Mouse (Mus musculus): ENCODE measurements around the gene Dqx1.

Dqx1 gene

GRCm38 (mm10) chr6:83057790-83058189 is at the start of gene Dqx1:
Gene Dqx1, plus strand, starts transcription at chr6:83057844.
- in situ Hi-C loops (cut with MboI, MseI): no loop called here

- in situ Hi-C loops (cut with MboI, MseI): loop anchor here (5.0 to 25.0 kb wide), 2 partner anchors 39 to 979 kb away; no protein-coding TSS in a partner anchor
Measured at GRCm38 (mm10) chr6:83008659-83009058, 49.0 kb upstream of the Dqx1 start.

- in situ Hi-C loops (cut with MboI, MseI): loop anchor here (25.0 kb wide), 1 partner anchor 977 kb away; no protein-coding TSS in a partner anchor
Measured at GRCm38 (mm10) chr6:83010010-83010409, 47.6 kb upstream of the Dqx1 start.

- in situ Hi-C loops (cut with MboI, MseI): loop anchor here (25.0 kb wide), 1 partner anchor 976 kb away; no protein-coding TSS in a partner anchor
Measured at GRCm38 (mm10) chr6:83011255-83011654, 46.4 kb upstream of the Dqx1 start.

GRCm38 (mm10) chr6:83011756-83012155 is 45.9 kb upstream of the Dqx1 start:
- in situ Hi-C loops (cut with MboI, MseI): loop anchor here (25.0 kb wide), 1 partner anchor 976 kb away; no protein-coding TSS in a partner anchor

GRCm38 (mm10) chr6:83013444-83013843 is 44.2 kb upstream of the Dqx1 start:
- in situ Hi-C loops (cut with MboI, MseI): loop anchor here (25.0 kb wide), 1 partner anchor 974 kb away; no protein-coding TSS in a partner anchor

GRCm38 (mm10) chr6:83014482-83015466 is 42.9 kb upstream of the Dqx1 start:
- in situ Hi-C loops (cut with MboI, MseI): loop anchor here (25.0 kb wide), 1 partner anchor 973 kb away; no protein-coding TSS in a partner anchor

- in situ Hi-C loops (cut with MboI, MseI): loop anchor here (25.0 kb wide), 1 partner anchor 972 kb away; no protein-coding TSS in a partner anchor
Measured at GRCm38 (mm10) chr6:83015749-83016148, 41.9 kb upstream of the Dqx1 start.

GRCm38 (mm10) chr6:83017190-83017589 is 40.5 kb upstream of the Dqx1 start:
- in situ Hi-C loops (cut with MboI, MseI): loop anchor here (25.0 kb wide), 1 partner anchor 970 kb away; no protein-coding TSS in a partner anchor

- in situ Hi-C loops (cut with MboI, MseI): loop anchor here (25.0 kb wide), 1 partner anchor 968 kb away; no protein-coding TSS in a partner anchor
Measured at GRCm38 (mm10) chr6:83019044-83019443, 38.6 kb upstream of the Dqx1 start.

GRCm38 (mm10) chr6:83020121-83020520 is 37.5 kb upstream of the Dqx1 start:
- in situ Hi-C loops (cut with MboI, MseI): loop anchor here (25.0 kb wide), 1 partner anchor 967 kb away; no protein-coding TSS in a partner anchor

GRCm38 (mm10) chr6:83020836-83021593 is 36.6 kb upstream of the Dqx1 start:
- in situ Hi-C loops (cut with MboI, MseI): loop anchor here (25.0 kb wide), 1 partner anchor 966 kb away; no protein-coding TSS in a partner anchor

GRCm38 (mm10) chr6:83023008-83023407 is 34.6 kb upstream of the Dqx1 start:
- in situ Hi-C loops (cut with MboI, MseI): loop anchor here (25.0 kb wide), 1 partner anchor 964 kb away; no protein-coding TSS in a partner anchor

- in situ Hi-C loops (cut with MboI, MseI): loop anchor here (25.0 kb wide), 1 partner anchor 964 kb away; no protein-coding TSS in a partner anchor
Measured at GRCm38 (mm10) chr6:83023786-83024185, 33.9 kb upstream of the Dqx1 start.

- in situ Hi-C loops (cut with MboI, MseI): loop anchor here (25.0 kb wide), 1 partner anchor 963 kb away; no protein-coding TSS in a partner anchor
Measured at GRCm38 (mm10) chr6:83024421-83024820, 33.2 kb upstream of the Dqx1 start.

GRCm38 (mm10) chr6:83025221-83025620 is 32.4 kb upstream of the Dqx1 start:
- in situ Hi-C loops (cut with MboI, MseI): no loop called here

- in situ Hi-C loops (cut with MboI, MseI): no loop called here
Measured at GRCm38 (mm10) chr6:83027293-83027692, 30.4 kb upstream of the Dqx1 start.

- in situ Hi-C loops (cut with MboI, MseI): no loop called here
Measured at GRCm38 (mm10) chr6:83027706-83028105, 29.9 kb upstream of the Dqx1 start.

- in situ Hi-C loops (cut with MboI, MseI): no loop called here
Measured at GRCm38 (mm10) chr6:83029777-83030176, 27.9 kb upstream of the Dqx1 start.

GRCm38 (mm10) chr6:83031111-83031510 is 26.5 kb upstream of the Dqx1 start:
- in situ Hi-C loops (cut with MboI, MseI): no loop called here

GRCm38 (mm10) chr6:83031921-83032590 is 25.6 kb upstream of the Dqx1 start:
- in situ Hi-C loops (cut with MboI, MseI): no loop called here
